Mouse (Mus musculus): ENCODE results near the gene Isoc2b. TPM values are rescaled to one million over a fixed set of nuclear protein-coding genes. Genes with fewer than 3 reads are reported as not detected.
"Not testable (repeated sequence)": the region's sequence is repeated elsewhere in the genome, so short reads cannot be mapped to it uniquely, and the experiment has no call there.

The Isoc2b gene
- polyA plus RNA-seq, 1 experiment from 2014 or later = 8.3 TPM

DNA sequence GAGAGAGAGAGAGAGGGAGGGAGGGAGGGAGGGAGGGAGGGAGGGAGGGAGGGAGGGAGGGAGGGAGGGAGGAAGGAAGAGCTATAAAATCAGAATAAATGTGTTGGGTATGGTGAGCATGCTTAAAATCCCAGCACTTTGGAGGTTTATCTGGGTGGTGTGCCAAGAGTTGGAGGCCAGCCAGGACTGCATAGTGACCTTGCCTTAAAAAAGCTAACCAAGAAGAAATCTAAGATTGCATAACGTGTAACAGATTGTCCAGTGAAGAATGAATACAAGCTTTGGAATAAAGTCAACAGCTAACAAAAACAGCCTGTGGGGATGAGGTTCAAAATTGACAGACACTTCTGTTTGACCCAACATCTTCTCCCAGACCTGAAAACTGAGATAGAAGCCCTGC is 7.0 kb downstream of the Isoc2b start:
- Histone ChIP-seq H3K9ac (ENCODE audit: low read depth, low read length) (no peak overlapping the region), H3K4me3 (ENCODE audit: low read length) (no peak overlapping the region), H3K4me1 (ENCODE audit: control insufficient read depth, insufficient read depth, low read length) (no peaks in the 10 kb centered on the region), H3K27ac (ENCODE audit: low read depth, low read length) (no peak overlapping the region), H3K9me3 (ENCODE audit: control insufficient read depth, low read length) (no peaks in the 10 kb centered on the region), H3K4me2 (replicated peaks; ENCODE audit: low read depth, low read length) (no peak overlapping the region), H3K27me3 (ENCODE audit: control insufficient read depth, insufficient read depth, low read length) (no peaks in the 10 kb centered on the region), H3K36me3 (ENCODE audit: control insufficient read depth, insufficient read depth, low read length) (no peaks in the 10 kb centered on the region)
- WGBS = 43% methylated on average over 1 of the region's 1 CpGs
- ATAC-seq (ENCODE audit: low FRiP score, low TSS enrichment) = no peak

DNA sequence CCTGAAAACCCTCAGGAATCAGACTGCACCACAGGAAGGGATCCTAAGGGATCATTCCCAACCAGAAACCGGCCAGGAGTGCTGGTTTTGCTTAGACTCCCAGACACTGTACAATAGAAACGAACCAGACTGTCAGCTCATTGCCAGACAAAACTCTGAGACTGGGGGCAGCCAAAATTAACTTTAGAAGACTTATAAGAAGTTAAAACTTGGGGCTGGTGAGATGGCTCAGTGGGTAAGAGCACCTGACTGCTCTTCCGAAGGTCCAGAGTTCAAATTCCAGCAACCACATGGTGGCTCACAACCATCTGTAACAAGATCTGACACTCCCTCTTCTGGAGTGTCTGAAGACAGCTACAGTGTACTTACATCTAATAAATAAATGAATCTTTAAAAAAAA is 9.1 kb downstream of the Isoc2b start:
- not testable (repeated sequence) for ATAC-seq (ENCODE audit: low FRiP score, low TSS enrichment); H3K36me3 ChIP-seq (ENCODE audit: control insufficient read depth, insufficient read depth, low read length)
- WGBS = 71% methylated on average over 3 of the region's 3 CpGs

DNA sequence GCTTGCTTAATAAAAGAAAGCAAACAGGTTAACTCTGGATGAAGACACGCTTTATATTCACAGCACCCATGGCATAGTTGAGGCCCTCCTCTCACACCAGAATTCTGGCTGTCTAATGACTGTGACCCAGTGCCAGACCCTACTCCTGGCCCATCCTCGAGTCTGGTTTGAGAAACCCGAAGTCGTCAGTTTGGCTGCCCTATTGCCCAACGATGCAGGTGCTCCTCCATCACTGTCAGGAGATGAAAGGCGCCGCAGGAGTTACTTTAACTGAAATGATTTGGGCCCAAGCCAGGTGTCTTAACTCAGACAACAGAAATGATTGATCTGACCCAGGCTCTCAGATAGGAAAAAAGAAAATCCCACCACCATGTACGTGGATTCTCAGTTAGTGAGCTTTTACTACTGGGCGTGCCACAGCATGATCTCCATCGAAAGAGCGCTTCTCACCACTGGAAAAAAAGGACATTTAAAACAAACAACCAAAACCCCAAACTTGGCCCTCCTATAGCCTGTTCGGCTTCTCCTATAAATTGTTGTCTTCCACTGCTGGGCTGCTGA is 10.6 kb downstream of the Isoc2b start:
- no peaks in the 10 kb centered on the region for H3K4me1 ChIP-seq (ENCODE audit: control insufficient read depth, insufficient read depth, low read length)
- no peak overlapping the region for H3K27ac ChIP-seq (ENCODE audit: low read depth, low read length)
- H3K4me3 ChIP-seq (ENCODE audit: low read length) = no peak overlapping the region
- H3K9ac ChIP-seq (ENCODE audit: low read depth, low read length) = no peak overlapping the region
- no peak overlapping the region for H3K4me2 ChIP-seq (replicated peaks; ENCODE audit: low read depth, low read length)
- ATAC-seq (ENCODE audit: low FRiP score, low TSS enrichment) = no peak
- 64% methylated on average over 12 of the region's 12 CpGs for WGBS
- no peaks in the 10 kb centered on the region for H3K9me3 ChIP-seq (ENCODE audit: control insufficient read depth, low read length)
- H3K36me3 ChIP-seq (ENCODE audit: control insufficient read depth, insufficient read depth, low read length) = no peaks in the 10 kb centered on the region
- no peaks in the 10 kb centered on the region for H3K27me3 ChIP-seq (ENCODE audit: control insufficient read depth, insufficient read depth, low read length)

More for the DNA sequence above, 9.1 kb downstream of the Isoc2b start:
- H3K27me3 ChIP-seq (ENCODE audit: control insufficient read depth, insufficient read depth, low read length); H3K4me3 ChIP-seq (ENCODE audit: low read length); H3K27ac ChIP-seq (ENCODE audit: low read depth, low read length); H3K9me3 ChIP-seq (ENCODE audit: control insufficient read depth, low read length); H3K4me1 ChIP-seq (ENCODE audit: control insufficient read depth, insufficient read depth, low read length); H3K9ac ChIP-seq (ENCODE audit: low read depth, low read length); H3K4me2 ChIP-seq (replicated peaks; ENCODE audit: low read depth, low read length): not testable (repeated sequence)

DNA sequence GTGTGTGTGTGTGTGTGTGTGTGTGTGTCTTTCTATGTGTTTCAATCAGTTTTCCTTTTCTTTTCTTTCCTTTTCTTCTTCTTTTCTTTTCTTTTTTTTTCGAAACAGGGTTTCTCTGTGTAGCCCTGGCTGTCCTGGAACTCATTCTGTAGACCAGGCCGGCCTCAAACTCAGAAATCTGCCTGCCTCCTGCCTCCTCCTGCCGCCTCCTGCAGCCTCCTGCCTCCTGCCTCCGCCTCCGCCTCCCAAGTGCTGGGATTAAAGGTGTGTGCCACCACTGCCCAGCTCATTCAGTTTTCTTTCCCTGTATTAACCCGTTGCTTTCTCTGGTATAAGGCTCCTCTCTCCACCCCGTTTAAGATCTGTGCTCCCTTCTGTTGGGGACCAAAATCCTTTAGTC is 12.7 kb downstream of the Isoc2b start:
- no peak for ATAC-seq (ENCODE audit: low FRiP score, low TSS enrichment)
- no peak overlapping the region for H3K9ac ChIP-seq (ENCODE audit: low read depth, low read length)

DNA sequence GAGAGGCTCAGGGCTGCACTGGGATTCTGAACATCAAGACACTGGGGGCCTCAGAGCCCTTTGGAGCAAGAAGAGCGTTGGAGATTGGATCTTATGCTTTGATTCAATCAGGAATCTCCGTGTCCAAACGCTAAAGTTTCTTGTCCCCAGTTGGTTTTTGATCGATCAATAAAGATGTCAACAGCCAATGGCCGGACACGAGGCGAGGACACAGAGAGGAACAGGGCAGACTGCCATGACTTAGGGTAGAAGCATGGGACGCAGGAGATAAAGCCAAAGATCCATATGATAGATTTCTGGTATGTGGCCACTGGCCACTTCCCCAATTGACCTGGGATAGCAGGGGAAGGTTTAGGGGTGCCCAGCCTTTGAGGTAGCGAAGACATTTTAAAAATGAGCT is 13.6 kb downstream of the Isoc2b start:
- ATAC-seq (ENCODE audit: low FRiP score, low TSS enrichment) = no peak
- no peak overlapping the region for H3K4me3 ChIP-seq (ENCODE audit: low read length)
- H3K27ac ChIP-seq (ENCODE audit: low read depth, low read length) = no peak overlapping the region
- H3K4me2 ChIP-seq (replicated peaks; ENCODE audit: low read depth, low read length) = no peak overlapping the region
- no peaks in the 10 kb centered on the region for H3K27me3 ChIP-seq (ENCODE audit: control insufficient read depth, insufficient read depth, low read length)
- no peaks in the 10 kb centered on the region for H3K4me1 ChIP-seq (ENCODE audit: control insufficient read depth, insufficient read depth, low read length)
- WGBS = 88% methylated on average over 9 of the region's 9 CpGs
- H3K9me3 ChIP-seq (ENCODE audit: control insufficient read depth, low read length) = no peaks in the 10 kb centered on the region
- H3K9ac ChIP-seq (ENCODE audit: low read depth, low read length) = no peak overlapping the region
- H3K36me3 ChIP-seq (ENCODE audit: control insufficient read depth, insufficient read depth, low read length) = no peaks in the 10 kb centered on the region

More for the DNA sequence above, 12.7 kb downstream of the Isoc2b start:
- 68% methylated on average over 7 of the region's 7 CpGs for WGBS
- Histone ChIP-seq H3K4me2 (replicated peaks; ENCODE audit: low read depth, low read length) (no peak overlapping the region), H3K27ac (ENCODE audit: low read depth, low read length) (no peak overlapping the region), H3K4me3 (ENCODE audit: low read length) (no peak overlapping the region), H3K4me1 (ENCODE audit: control insufficient read depth, insufficient read depth, low read length) (no peaks in the 10 kb centered on the region), H3K36me3 (ENCODE audit: control insufficient read depth, insufficient read depth, low read length) (no peaks in the 10 kb centered on the region), H3K27me3 (ENCODE audit: control insufficient read depth, insufficient read depth, low read length) (no peaks in the 10 kb centered on the region), H3K9me3 (ENCODE audit: control insufficient read depth, low read length) (no peaks in the 10 kb centered on the region)

DNA sequence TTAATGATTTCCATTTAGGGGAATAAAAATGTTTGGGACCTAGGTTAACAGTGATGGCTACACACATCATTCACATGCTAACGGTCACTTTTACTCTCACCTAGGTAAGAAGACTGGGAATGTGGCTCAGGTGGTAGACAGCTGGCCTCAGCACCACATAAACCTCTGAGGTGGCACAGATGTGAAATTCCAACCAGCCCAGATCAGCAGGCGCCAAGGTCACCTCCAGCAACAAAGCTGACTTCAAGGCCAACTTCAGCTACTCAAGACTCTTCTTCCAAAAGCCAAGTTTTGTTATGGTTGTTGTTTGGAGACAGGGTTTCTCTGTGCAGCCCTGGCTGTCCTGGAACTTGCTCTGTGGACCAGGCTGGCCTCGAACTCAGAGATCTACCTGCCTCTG is 16.4 kb downstream of the Isoc2b start:
- no peaks in the 10 kb centered on the region for H3K27me3 ChIP-seq (ENCODE audit: control insufficient read depth, insufficient read depth, low read length)
- H3K4me1 ChIP-seq (ENCODE audit: control insufficient read depth, insufficient read depth, low read length) = no peaks in the 10 kb centered on the region
- H3K9ac ChIP-seq (ENCODE audit: low read depth, low read length) = no peak overlapping the region
- no peak overlapping the region for H3K4me3 ChIP-seq (ENCODE audit: low read length)
- H3K27ac ChIP-seq (ENCODE audit: low read depth, low read length) = no peak overlapping the region
- H3K4me2 ChIP-seq (replicated peaks; ENCODE audit: low read depth, low read length) = no peak overlapping the region
- no peaks in the 10 kb centered on the region for H3K9me3 ChIP-seq (ENCODE audit: control insufficient read depth, low read length)
- 78% methylated on average over 3 of the region's 3 CpGs for WGBS
- H3K36me3 ChIP-seq (ENCODE audit: control insufficient read depth, insufficient read depth, low read length) = no peaks in the 10 kb centered on the region
- ATAC-seq (ENCODE audit: low FRiP score, low TSS enrichment) = no peak

DNA sequence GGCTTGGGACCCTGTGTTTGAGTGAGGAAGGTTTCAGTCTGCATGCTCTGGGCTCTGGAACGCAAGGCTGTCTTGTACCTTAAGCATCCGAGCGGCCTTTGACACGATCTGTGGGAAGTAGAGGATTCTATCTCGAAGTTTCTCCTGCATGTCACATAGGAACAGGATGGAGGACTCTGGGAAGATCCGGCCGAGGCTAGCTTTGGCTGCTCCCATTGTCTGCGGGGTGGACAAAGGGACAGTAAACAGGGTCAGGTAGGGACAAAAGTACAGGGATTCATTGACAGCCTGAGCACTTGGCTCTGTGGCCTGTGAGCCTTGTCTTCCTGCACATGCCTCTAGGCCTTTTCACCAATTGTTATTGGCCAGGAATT is 18.8 kb downstream of the Isoc2b start:
- no peaks in the 10 kb centered on the region for H3K9me3 ChIP-seq (ENCODE audit: control insufficient read depth, low read length)
- no peak overlapping the region for H3K27ac ChIP-seq (ENCODE audit: low read depth, low read length)
- no peak overlapping the region for H3K9ac ChIP-seq (ENCODE audit: low read depth, low read length)
- ATAC-seq (ENCODE audit: low FRiP score, low TSS enrichment) = no peak
- 74% methylated on average over 8 of the region's 8 CpGs for WGBS
- H3K27me3 ChIP-seq (ENCODE audit: control insufficient read depth, insufficient read depth, low read length) = no peaks in the 10 kb centered on the region
- H3K4me2 ChIP-seq (replicated peaks; ENCODE audit: low read depth, low read length) = no peak overlapping the region
- no peaks in the 10 kb centered on the region for H3K36me3 ChIP-seq (ENCODE audit: control insufficient read depth, insufficient read depth, low read length)
- H3K4me1 ChIP-seq (ENCODE audit: control insufficient read depth, insufficient read depth, low read length) = no peaks in the 10 kb centered on the region
- no peak overlapping the region for H3K4me3 ChIP-seq (ENCODE audit: low read length)

DNA sequence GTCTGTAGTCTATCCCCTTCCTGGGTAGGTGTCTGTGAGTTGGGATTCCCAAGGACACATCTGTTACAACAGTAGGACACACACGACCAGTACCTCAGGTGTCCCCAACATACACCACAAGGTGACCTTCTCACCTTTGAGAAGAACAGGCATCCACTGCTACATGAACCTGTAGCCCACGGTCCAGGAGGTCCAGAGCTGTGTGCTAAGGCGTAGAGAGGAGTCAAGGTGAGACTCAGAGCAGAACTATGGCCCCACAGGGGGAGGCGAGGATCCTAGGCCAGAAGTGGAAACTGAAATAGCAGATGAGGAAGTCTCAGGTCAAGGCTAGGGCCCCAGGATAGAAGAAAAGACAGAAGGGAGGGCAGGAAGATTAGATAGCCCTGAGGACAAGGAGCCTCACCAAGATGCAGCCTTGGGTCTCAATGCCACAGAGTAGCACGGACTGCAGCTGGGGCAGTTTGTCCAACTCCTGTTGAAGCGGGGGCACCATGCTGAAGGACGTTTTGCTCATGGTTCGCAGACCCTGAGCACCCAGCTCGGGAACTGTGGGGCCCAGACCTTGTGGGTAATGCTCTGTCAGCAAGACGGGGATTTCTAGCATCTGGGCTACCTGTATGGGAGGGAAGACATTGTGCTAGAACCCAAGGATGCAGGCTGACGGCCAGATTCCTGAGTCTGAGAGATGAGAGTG is 19.3 kb downstream of the Isoc2b start:
- Histone ChIP-seq H3K4me1 (ENCODE audit: control insufficient read depth, insufficient read depth, low read length) (no peaks in the 10 kb centered on the region), H3K27me3 (ENCODE audit: control insufficient read depth, insufficient read depth, low read length) (no peaks in the 10 kb centered on the region), H3K27ac (ENCODE audit: low read depth, low read length) (no peak overlapping the region), H3K4me2 (replicated peaks; ENCODE audit: low read depth, low read length) (no peak overlapping the region), H3K9me3 (ENCODE audit: control insufficient read depth, low read length) (no peaks in the 10 kb centered on the region), H3K4me3 (ENCODE audit: low read length) (no peak overlapping the region), H3K36me3 (ENCODE audit: control insufficient read depth, insufficient read depth, low read length) (no peaks in the 10 kb centered on the region), H3K9ac (ENCODE audit: low read depth, low read length) (no peak overlapping the region)
- no peak for ATAC-seq (ENCODE audit: low FRiP score, low TSS enrichment)
- 75% methylated on average over 11 of the region's 11 CpGs for WGBS

DNA sequence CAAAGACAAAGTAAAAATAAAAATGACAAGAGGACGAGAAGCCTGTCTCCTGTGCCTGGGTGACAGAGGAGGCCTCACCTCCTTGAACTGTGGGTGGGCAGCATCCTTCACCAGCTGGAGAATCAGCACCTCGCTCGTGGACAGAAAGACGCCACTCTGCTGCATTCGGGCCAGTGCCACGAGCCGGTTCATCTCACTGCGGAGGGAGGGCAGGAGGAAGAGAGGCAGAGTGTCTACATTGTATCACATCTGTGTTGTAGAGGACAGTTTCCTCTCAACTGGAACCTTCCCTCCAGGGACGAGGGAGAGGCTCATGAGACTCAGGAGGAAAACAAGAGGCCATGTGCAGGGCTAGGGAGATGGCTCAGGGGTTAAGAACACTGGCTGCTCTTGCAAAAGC is 20.7 kb downstream of the Isoc2b start:
- ATAC-seq (ENCODE audit: low FRiP score, low TSS enrichment) = no peak
- Histone ChIP-seq H3K27me3 (ENCODE audit: control insufficient read depth, insufficient read depth, low read length) (peaks cover 2% of the 10 kb centered on the region), H3K27ac (ENCODE audit: low read depth, low read length) (no peak overlapping the region)

More for the DNA sequence above, 20.7 kb downstream of the Isoc2b start:
- H3K9ac ChIP-seq (ENCODE audit: low read depth, low read length) = no peak overlapping the region
- H3K4me1 ChIP-seq (ENCODE audit: control insufficient read depth, insufficient read depth, low read length) = 0 out of 2 replicates have a peak, but pooled peaks cover 1% of the 10 kb centered on the region
- H3K36me3 ChIP-seq (ENCODE audit: control insufficient read depth, insufficient read depth, low read length) = no peaks in the 10 kb centered on the region
- H3K4me2 ChIP-seq (replicated peaks; ENCODE audit: low read depth, low read length) = no peak overlapping the region
- H3K9me3 ChIP-seq (ENCODE audit: control insufficient read depth, low read length) = no peaks in the 10 kb centered on the region
- 56% methylated on average over 9 of the region's 9 CpGs for WGBS
- no peak overlapping the region for H3K4me3 ChIP-seq (ENCODE audit: low read length)

Measured in kidney, embryonic 14.5 days (tissue).